Mouse (Mus musculus) spleen, adult 18-20 months (tissue): Measurements from ENCODE around the gene Kcnc3.

ENCODE experiments used
- DNase-seq, 2 experiments: peaks; one replicate each; pipeline ENCODE4 v3.0.0; 2022; ENCODE audit warnings: mixed read lengths in 2 of 2

Kcnc3 gene

GRCm38 (mm10) chr7:44597666-44598065 is 7.2 kb downstream of the Kcnc3 start:
- DNase-seq, result no peak

- DNase-seq, result no peak
Measured at GRCm38 (mm10) chr7:44598336-44598735, 7.9 kb downstream of the Kcnc3 start.

GRCm38 (mm10) chr7:44600691-44601262 is 10.3 kb downstream of the Kcnc3 start:
- DNase-seq, result no peak

GRCm38 (mm10) chr7:44601646-44602045 is 11.2 kb downstream of the Kcnc3 start:
- DNase-seq, result no peak

- DNase-seq, result no peak
Measured at GRCm38 (mm10) chr7:44602443-44602842, 12.0 kb downstream of the Kcnc3 start.

- DNase-seq, result no peak
Measured at GRCm38 (mm10) chr7:44603186-44603855, 12.9 kb downstream of the Kcnc3 start.

GRCm38 (mm10) chr7:44604139-44604606 is 13.7 kb downstream of the Kcnc3 start:
- no peak for DNase-seq

- DNase-seq, result no peak
Measured at GRCm38 (mm10) chr7:44604619-44605018, 14.2 kb downstream of the Kcnc3 start.

GRCm38 (mm10) chr7:44605436-44605835 is 15.0 kb downstream of the Kcnc3 start:
- DNase-seq, result no peak

GRCm38 (mm10) chr7:44606171-44606901 is 15.9 kb downstream of the Kcnc3 start:
- DNase-seq, result no peak

GRCm38 (mm10) chr7:44612192-44612591 is 21.7 kb downstream of the Kcnc3 start:
- no peak for DNase-seq

- DNase-seq, result no peak
Measured at GRCm38 (mm10) chr7:44614041-44614688, 23.7 kb downstream of the Kcnc3 start.

GRCm38 (mm10) chr7:44615309-44615708 is 24.8 kb downstream of the Kcnc3 start:
- no peak for DNase-seq

GRCm38 (mm10) chr7:44615987-44616386 is 25.5 kb downstream of the Kcnc3 start:
- no peak for DNase-seq

- DNase-seq, result no peak
Measured at GRCm38 (mm10) chr7:44617059-44617458, 26.6 kb downstream of the Kcnc3 start.

- DNase-seq, result no peak
Measured at GRCm38 (mm10) chr7:44623714-44624542, 33.5 kb downstream of the Kcnc3 start.

- no peak for DNase-seq
Measured at GRCm38 (mm10) chr7:44624543-44624826, 34.0 kb downstream of the Kcnc3 start.

- DNase-seq, result no peak
Measured at GRCm38 (mm10) chr7:44624828-44625227, 34.4 kb downstream of the Kcnc3 start.

- no peak for DNase-seq
Measured at GRCm38 (mm10) chr7:44625241-44626067, 35.0 kb downstream of the Kcnc3 start.

GRCm38 (mm10) chr7:44626068-44626385 is 35.6 kb downstream of the Kcnc3 start:
- no peak for DNase-seq

- DNase-seq, result no peak
Measured at GRCm38 (mm10) chr7:44626966-44627365, 36.5 kb downstream of the Kcnc3 start.
